Mouse (Mus musculus): ENCODE results near the gene Kdm2a. TPM values are rescaled to one million over a fixed set of nuclear protein-coding genes. Genes with fewer than 3 reads are reported as not detected.

Kdm2a gene
- polyA plus RNA-seq, 2 experiments = 54.4 to 99.7 TPM

GRCm38 (mm10) chr19:4268566-4269361, 129.3 kb downstream of the Kdm2a start, which contains the start of gene Ssh3:
Gene Ssh3 (minus strand): TSS chr19:4269180.
- peaks cover 24% of the 10 kb centered on the region; the same call in 1 of the 2 replicates for H3K36me3 ChIP-seq (ENCODE audit: control insufficient read depth, insufficient read depth, low read length)
- peak; percentile 75 for ATAC-seq (ENCODE audit: low FRiP score, low read depth)
- peak within 1 kb of the TSS; percentile 60 for H3K4me2 ChIP-seq (replicated peaks; ENCODE audit: low read depth, low read length, severe bottlenecking)
- H3K27me3 ChIP-seq (ENCODE audit: control insufficient read depth, insufficient read depth, low read length) = no peaks in the 10 kb centered on the region
- H3K9me3 ChIP-seq (ENCODE audit: control insufficient read depth, low read length) = no peaks in the 10 kb centered on the region
- H3K27ac ChIP-seq (replicated peaks; ENCODE audit: low read depth, low read length) = no peak within 1 kb of the TSS
- DNase-seq (ENCODE audit: low spot score) = peak; percentile 51
- H3K4me1 ChIP-seq (ENCODE audit: control insufficient read depth, insufficient read depth, low read length) = 0 out of 2 replicates have a peak, but pooled peaks cover 6% of the 10 kb centered on the region
- no peak for TF ChIP-seq POLR2A (IDR thresholded peaks at IDR 0.05; ENCODE audit: borderline replicate concordance, extremely low read depth, insufficient read depth, insufficient read length)
- peak within 1 kb of the TSS; percentile 46 for H3K4me3 ChIP-seq (replicated peaks; ENCODE audit: low read length)
- H3K9ac ChIP-seq (ENCODE audit: low read depth, low read length, severe bottlenecking) = peak within 1 kb of the TSS; percentile 51
- 6% methylated on average over 38 of the region's 46 CpGs for WGBS

GRCm38 (mm10) chr19:4265956-4266355, 132.1 kb downstream of the Kdm2a start:
- Histone ChIP-seq H3K9ac (ENCODE audit: low read depth, low read length, severe bottlenecking) (no peak overlapping the region), H3K27me3 (ENCODE audit: control insufficient read depth, insufficient read depth, low read length) (no peaks in the 10 kb centered on the region), H3K4me1 (ENCODE audit: control insufficient read depth, insufficient read depth, low read length) (0 out of 2 replicates have a peak, but pooled peaks cover 6% of the 10 kb centered on the region), H3K9me3 (ENCODE audit: control insufficient read depth, low read length) (no peaks in the 10 kb centered on the region), H3K36me3 (ENCODE audit: control insufficient read depth, insufficient read depth, low read length) (peaks cover 14% of the 10 kb centered on the region; the same call in 1 of the 2 replicates), H3K4me3 (replicated peaks; ENCODE audit: low read length) (no peak overlapping the region), H3K27ac (replicated peaks; ENCODE audit: low read depth, low read length) (no peak overlapping the region), H3K4me2 (replicated peaks; ENCODE audit: low read depth, low read length, severe bottlenecking) (no peak overlapping the region)
- DNase-seq (ENCODE audit: low spot score) (no peak), ATAC-seq (ENCODE audit: low FRiP score, low read depth) (no peak)
- 60% methylated on average over 4 of the region's 4 CpGs for WGBS
- no peak for TF ChIP-seq POLR2A (IDR thresholded peaks at IDR 0.05; ENCODE audit: borderline replicate concordance, extremely low read depth, insufficient read depth, insufficient read length)

Other genes with a start within 250 kb of the Kdm2a start
- 229 and 261 TPM in 2 replicates for gene Coro1b, start 249.7 kb downstream of the Kdm2a start, polyA plus RNA-seq (2012; rRNA removed)
- 148 and 153 TPM in 2 replicates for gene Coro1b, start 249.7 kb downstream of the Kdm2a start, polyA plus RNA-seq (2014; fragmentation: Nextera tagmentation; extraction: Ambion mirVana)
- 7.0 and 8.9 TPM in 2 replicates for gene Ptprcap, start 244.7 kb downstream of the Kdm2a start, polyA plus RNA-seq (2012; rRNA removed)
- 7.8 and 8.9 TPM in 2 replicates for gene Ptprcap, start 244.7 kb downstream of the Kdm2a start, polyA plus RNA-seq (2014; fragmentation: Nextera tagmentation; extraction: Ambion mirVana)
- gene Rps6kb2, start 234.9 kb downstream of the Kdm2a start, polyA plus RNA-seq (2012; rRNA removed) = 76.4 and 85.1 TPM in 2 replicates
- gene Rps6kb2, start 234.9 kb downstream of the Kdm2a start, polyA plus RNA-seq (2014; fragmentation: Nextera tagmentation; extraction: Ambion mirVana) = 43.0 and 47.2 TPM in 2 replicates
- 2.6 and 5.6 TPM in 2 replicates for gene Carns1, start 222.8 kb downstream of the Kdm2a start, polyA plus RNA-seq (2012; rRNA removed)
- 1.4 and 1.8 TPM in 2 replicates for gene Carns1, start 222.8 kb downstream of the Kdm2a start, polyA plus RNA-seq (2014; fragmentation: Nextera tagmentation; extraction: Ambion mirVana)
- gene Tbc1d10c, start 207.0 kb downstream of the Kdm2a start, polyA plus RNA-seq (2012; rRNA removed) = 4.5 and 5.8 TPM in 2 replicates
- 3.5 and 3.9 TPM in 2 replicates for gene Tbc1d10c, start 207.0 kb downstream of the Kdm2a start, polyA plus RNA-seq (2014; fragmentation: Nextera tagmentation; extraction: Ambion mirVana)
- gene Ppp1ca, start 206.2 kb downstream of the Kdm2a start, polyA plus RNA-seq (2012; rRNA removed) = 490 and 517 TPM in 2 replicates
- gene Ppp1ca, start 206.2 kb downstream of the Kdm2a start, polyA plus RNA-seq (2014; fragmentation: Nextera tagmentation; extraction: Ambion mirVana) = 794 and 821 TPM in 2 replicates
- gene Rad9a, start 196.6 kb downstream of the Kdm2a start, polyA plus RNA-seq (2012; rRNA removed) = 57.5 and 75.5 TPM in 2 replicates
- 33.3 and 38.0 TPM in 2 replicates for gene Rad9a, start 196.6 kb downstream of the Kdm2a start, polyA plus RNA-seq (2014; fragmentation: Nextera tagmentation; extraction: Ambion mirVana)
- 42.8 and 61.2 TPM in 2 replicates for gene Clcf1, start 184.0 kb downstream of the Kdm2a start, polyA plus RNA-seq (2012; rRNA removed)
- 7.7 and 8.7 TPM in 2 replicates for gene Clcf1, start 184.0 kb downstream of the Kdm2a start, polyA plus RNA-seq (2014; fragmentation: Nextera tagmentation; extraction: Ambion mirVana)
- gene AC109138.7, start 183.9 kb downstream of the Kdm2a start, polyA plus RNA-seq (2012; rRNA removed) = 0.83 and 1.0 TPM in 2 replicates
- gene AC109138.7, start 183.9 kb downstream of the Kdm2a start, polyA plus RNA-seq (2014; fragmentation: Nextera tagmentation; extraction: Ambion mirVana) = not detected in 2 replicates
- 48.0 and 50.7 TPM in 2 replicates for gene Pold4, start 166.4 kb downstream of the Kdm2a start, polyA plus RNA-seq (2012; rRNA removed)
- 26.5 and 28.4 TPM in 2 replicates for gene Pold4, start 166.4 kb downstream of the Kdm2a start, polyA plus RNA-seq (2014; fragmentation: Nextera tagmentation; extraction: Ambion mirVana)
- gene Ssh3, start 129.1 kb downstream of the Kdm2a start, polyA plus RNA-seq (2012; rRNA removed) = 57.5 and 65.5 TPM in 2 replicates
- gene Ssh3, start 129.1 kb downstream of the Kdm2a start, polyA plus RNA-seq (2014; fragmentation: Nextera tagmentation; extraction: Ambion mirVana) = 21.2 and 22.3 TPM in 2 replicates
- gene Ankrd13d, start 115.1 kb downstream of the Kdm2a start, polyA plus RNA-seq (2012; rRNA removed) = 25.2 and 33.2 TPM in 2 replicates
- 10.2 and 11.5 TPM in 2 replicates for gene Ankrd13d, start 115.1 kb downstream of the Kdm2a start, polyA plus RNA-seq (2014; fragmentation: Nextera tagmentation; extraction: Ambion mirVana)
- gene Grk2, start 92.1 kb downstream of the Kdm2a start, polyA plus RNA-seq (2012; rRNA removed) = 83.6 and 92.1 TPM in 2 replicates
- gene Grk2, start 92.1 kb downstream of the Kdm2a start, polyA plus RNA-seq (2014; fragmentation: Nextera tagmentation; extraction: Ambion mirVana) = 22.3 and 22.9 TPM in 2 replicates
- 33.8 and 36.6 TPM in 2 replicates for gene Rhod, start 41.1 kb upstream of the Kdm2a start, polyA plus RNA-seq (2012; rRNA removed)
- 44.2 and 51.0 TPM in 2 replicates for gene Rhod, start 41.1 kb upstream of the Kdm2a start, polyA plus RNA-seq (2014; fragmentation: Nextera tagmentation; extraction: Ambion mirVana)
- 0.41 and 0.50 TPM in 2 replicates for gene Syt12, start 79.2 kb upstream of the Kdm2a start, polyA plus RNA-seq (2012; rRNA removed)
- gene Syt12, start 79.2 kb upstream of the Kdm2a start, polyA plus RNA-seq (2014; fragmentation: Nextera tagmentation; extraction: Ambion mirVana) = 0.21 and 0.39 TPM in 2 replicates
- gene 2010003K11Rik, start 100.3 kb upstream of the Kdm2a start, polyA plus RNA-seq (2012; rRNA removed) = not detected in 2 replicates
- gene 2010003K11Rik, start 100.3 kb upstream of the Kdm2a start, polyA plus RNA-seq (2014; fragmentation: Nextera tagmentation; extraction: Ambion mirVana) = not detected in 2 replicates
- 11.8 and 14.8 TPM in 2 replicates for gene Pcx, start 112.2 kb upstream of the Kdm2a start, polyA plus RNA-seq (2012; rRNA removed)
- 14.8 and 17.6 TPM in 2 replicates for gene Pcx, start 112.2 kb upstream of the Kdm2a start, polyA plus RNA-seq (2014; fragmentation: Nextera tagmentation; extraction: Ambion mirVana)
- gene Lrfn4, start 217.4 kb upstream of the Kdm2a start, polyA plus RNA-seq (2012; rRNA removed) = 49.0 and 75.9 TPM in 2 replicates
- 9.5 and 12.8 TPM in 2 replicates for gene Lrfn4, start 217.4 kb upstream of the Kdm2a start, polyA plus RNA-seq (2014; fragmentation: Nextera tagmentation; extraction: Ambion mirVana)
- gene Rce1, start 227.4 kb upstream of the Kdm2a start, polyA plus RNA-seq (2012; rRNA removed) = 90.2 and 145 TPM in 2 replicates
- 61.5 and 66.1 TPM in 2 replicates for gene Rce1, start 227.4 kb upstream of the Kdm2a start, polyA plus RNA-seq (2014; fragmentation: Nextera tagmentation; extraction: Ambion mirVana)